Mouse (Mus musculus) kidney, embryonic 16.5 days (tissue): ENCODE measurements around the gene Ccna1. TPM values are rescaled to one million over a fixed set of nuclear protein-coding genes. Genes with fewer than 3 reads are reported as not detected.

Experiments
- polyA plus RNA-seq: library from polyadenylated mRNA; unstranded; fragments of >200 nt; fragmentation: Nextera tagmentation; extraction: Ambion mirVana; gene quantifications from 2 replicates; pipeline ENCODE4 v1.2.1, GENCODE M21; 2015

Ccna1 gene
- polyA plus RNA-seq, 1 experiment from 2014 or later = 3.1 TPM

Other genes starting within 250 kb of the Ccna1 start
- gene Rfxap, start 247.7 kb downstream of the Ccna1 start, polyA plus RNA-seq = 26.8 and 31.5 TPM in 2 replicates
- not detected in 2 replicates for gene Sertm1, start 139.6 kb downstream of the Ccna1 start, polyA plus RNA-seq
- gene Spg20, start 56.6 kb upstream of the Ccna1 start, polyA plus RNA-seq = 44.3 and 45.7 TPM in 2 replicates
- not detected in 2 replicates for gene Ccdc169, start 81.8 kb upstream of the Ccna1 start, polyA plus RNA-seq
- not detected in 2 replicates for gene Sohlh2, start 126.5 kb upstream of the Ccna1 start, polyA plus RNA-seq
- gene Dclk1, start 186.9 kb upstream of the Ccna1 start, polyA plus RNA-seq = 25.6 and 30.0 TPM in 2 replicates